Mouse (Mus musculus) forebrain, embryonic 10.5 days (tissue): Measurements from ENCODE around the gene Ten1. TPM values are rescaled to one million over a fixed set of nuclear protein-coding genes. Genes with fewer than 3 reads are reported as not detected.

Source experiments
- DNase-seq: peaks from one replicate; pipeline ENCODE4 v3.0.0-alpha.2; 2017; ENCODE audit warnings: low spot score; ENCODE audit errors: extremely low spot score
- H3K27ac ChIP-seq: fragments of 300-500 bp; sonication (generic); 2 replicates; pipeline ENCODE4 v1.5.1; 2016; ENCODE audit warnings: mild to moderate bottlenecking
- H3K27me3 ChIP-seq: fragments of 300-500 bp; sonication (generic); 2 replicates; pipeline ENCODE4 v1.6.1; 2016; ENCODE audit warnings: mild to moderate bottlenecking; ENCODE audit not compliant: poor library complexity, severe bottlenecking
- H3K36me3 ChIP-seq: fragments of 300-500 bp; sonication (generic); replicated peaks from 2 replicates; pipeline ENCODE4 v1.6.1; 2016; ENCODE audit warnings: mild to moderate bottlenecking, moderate library complexity
- H3K4me1 ChIP-seq: fragments of 300-500 bp; sonication (generic); 2 replicates; pipeline ENCODE4 v1.6.1; 2016
- H3K4me3 ChIP-seq: fragments of 300-500 bp; sonication (generic); 2 replicates; pipeline ENCODE4 v1.5.1; 2016; ENCODE audit warnings: mild to moderate bottlenecking, moderate library complexity
- H3K9me3 ChIP-seq: fragments of 300-500 bp; sonication (generic); 2 replicates; pipeline ENCODE4 v1.6.1; 2016; ENCODE audit warnings: mild to moderate bottlenecking, moderate library complexity
- WGBS: fragments of 180-500 bp; shearing (Covaris S2); methylation state at CpG from one replicate; pipeline ENCODE4 v1.1.7; 2016; 5-methylcytosine and 5-hydroxymethylcytosine counted together
- polyA plus RNA-seq: library from polyadenylated mRNA; unstranded; fragments of >200 nt; fragmentation: Nextera tagmentation; extraction: Ambion mirVana; gene quantifications from 2 replicates; pipeline ENCODE4 v1.2.1, GENCODE M21; 2016

The Ten1 gene
- polyA plus RNA-seq, 1 experiment from 2014 or later: 57.1 TPM

GRCm38 (mm10) chr11:116176010-116176409, 22.6 kb upstream of the Ten1 start:
- H3K9me3 ChIP-seq: no peaks in the 10 kb centered on the region
- no peak overlapping the region for H3K4me3 ChIP-seq
- H3K27ac ChIP-seq: no peak overlapping the region
- no peaks in the 10 kb centered on the region for H3K4me1 ChIP-seq
- no peaks in the 10 kb centered on the region for H3K27me3 ChIP-seq
- WGBS: 88% methylated on average over 7 of the region's 7 CpGs
- peaks cover 87% of the 10 kb centered on the region for H3K36me3 ChIP-seq
- DNase-seq: no peak

- Histone ChIP-seq H3K4me3 (no peak overlapping the region), H3K27ac (no peak overlapping the region), H3K36me3 (peaks cover 89% of the 10 kb centered on the region), H3K27me3 (no peaks in the 10 kb centered on the region), H3K9me3 (no peaks in the 10 kb centered on the region), H3K4me1 (no peaks in the 10 kb centered on the region)
- DNase-seq: no peak
- WGBS: 92% methylated on average over 20 of the region's 20 CpGs
Measured at GRCm38 (mm10) chr11:116178411-116179121, 20.1 kb upstream of the Ten1 start.

DNA sequence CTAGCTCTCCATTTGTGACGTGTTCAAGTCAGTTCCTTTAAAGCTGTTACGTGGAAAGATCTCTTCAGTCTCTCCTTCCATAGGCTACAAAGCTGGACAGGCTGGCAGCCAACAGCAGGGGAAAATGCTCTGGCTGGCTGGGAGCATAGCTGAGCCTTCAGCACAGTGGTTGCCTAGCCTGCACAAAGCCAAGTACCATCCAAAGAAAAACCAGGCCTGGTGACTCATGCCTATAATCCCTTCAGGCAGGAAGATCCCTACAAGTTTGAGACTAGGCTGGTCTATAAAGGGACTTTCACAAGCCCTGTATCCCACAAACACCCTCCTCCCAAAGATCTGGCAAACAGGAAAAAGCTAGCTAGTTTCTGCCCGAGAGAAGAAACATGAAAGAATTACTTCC, 12.8 kb upstream of the Ten1 start:
- Histone ChIP-seq H3K4me1 (peaks cover 7% of the 10 kb centered on the region), H3K27me3 (no peaks in the 10 kb centered on the region), H3K36me3 (peaks cover 50% of the 10 kb centered on the region), H3K27ac (no peak overlapping the region), H3K4me3 (no peak overlapping the region), H3K9me3 (no peaks in the 10 kb centered on the region)
- 86% methylated on average over 3 of the region's 3 CpGs for WGBS
- DNase-seq: no peak

DNA sequence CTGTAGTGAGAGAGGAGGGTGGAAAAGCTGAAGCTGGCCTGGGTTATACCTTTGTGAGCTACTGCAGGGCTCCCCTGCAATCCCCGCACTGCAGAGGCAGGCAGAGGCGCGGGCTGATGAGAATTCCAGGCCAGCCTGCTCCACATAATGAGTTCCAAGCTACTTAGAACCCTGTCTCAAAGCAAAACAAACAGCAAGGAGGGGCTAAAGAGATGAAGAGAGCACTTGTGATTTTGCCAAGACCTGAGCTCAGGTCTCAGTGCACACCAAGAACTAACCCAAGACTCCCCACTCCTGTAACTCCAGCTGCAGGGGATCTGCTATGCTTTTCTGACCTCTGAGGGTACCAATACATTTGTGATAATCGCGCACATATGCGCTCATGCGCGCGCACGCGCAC, 12.3 kb upstream of the Ten1 start:
- H3K4me1 ChIP-seq: peaks cover 7% of the 10 kb centered on the region
- no peak overlapping the region for H3K27ac ChIP-seq
- WGBS: 86% methylated on average over 11 of the region's 11 CpGs
- DNase-seq: no peak
- no peak overlapping the region for H3K4me3 ChIP-seq
- no peaks in the 10 kb centered on the region for H3K9me3 ChIP-seq
- peaks cover 51% of the 10 kb centered on the region for H3K36me3 ChIP-seq
- no peaks in the 10 kb centered on the region for H3K27me3 ChIP-seq

- Histone ChIP-seq H3K27me3 (no peaks in the 10 kb centered on the region), H3K27ac (no peak overlapping the region), H3K9me3 (no peaks in the 10 kb centered on the region), H3K4me3 (no peak overlapping the region), H3K36me3 (peaks cover 42% of the 10 kb centered on the region), H3K4me1 (peaks cover 7% of the 10 kb centered on the region)
- DNase-seq: no peak
- 63% methylated on average over 11 of the region's 11 CpGs for WGBS
Measured at GRCm38 (mm10) chr11:116187226-116187930, 11.3 kb upstream of the Ten1 start.

- Histone ChIP-seq H3K27me3 (no peaks in the 10 kb centered on the region), H3K27ac (no peak overlapping the region), H3K4me3 (no peak overlapping the region), H3K4me1 (peaks cover 13% of the 10 kb centered on the region), H3K9me3 (no peaks in the 10 kb centered on the region), H3K36me3 (peaks cover 18% of the 10 kb centered on the region)
- no peak for DNase-seq
- 94% methylated on average over 8 of the region's 8 CpGs for WGBS
Measured at GRCm38 (mm10) chr11:116194619-116195018, 4.0 kb upstream of the Ten1 start.

DNA sequence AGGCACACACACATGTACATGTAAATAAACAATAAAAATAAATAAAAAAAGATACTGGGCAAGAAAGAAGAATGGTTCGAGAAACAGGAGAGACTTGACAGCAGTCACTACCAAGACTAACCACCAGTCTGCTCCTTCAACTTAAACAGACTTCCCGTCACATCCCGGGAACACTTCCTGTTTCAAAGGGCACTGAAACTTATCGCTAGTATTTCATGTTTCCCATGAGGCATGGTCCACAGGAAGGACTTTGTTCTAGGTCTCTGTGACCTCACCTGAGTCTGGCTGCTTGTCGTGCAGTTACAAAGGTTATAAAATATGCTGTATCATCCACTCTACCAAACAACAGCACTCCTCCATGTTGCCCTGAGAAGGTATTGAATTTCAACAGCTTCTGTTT, 3.4 kb upstream of the Ten1 start:
- H3K27ac ChIP-seq: no peak overlapping the region
- H3K9me3 ChIP-seq: no peaks in the 10 kb centered on the region
- 80% methylated on average over 5 of the region's 5 CpGs for WGBS
- no peak for DNase-seq
- H3K27me3 ChIP-seq: no peaks in the 10 kb centered on the region
- H3K36me3 ChIP-seq: peaks cover 16% of the 10 kb centered on the region
- H3K4me3 ChIP-seq: no peak overlapping the region
- H3K4me1 ChIP-seq: peaks cover 15% of the 10 kb centered on the region

DNA sequence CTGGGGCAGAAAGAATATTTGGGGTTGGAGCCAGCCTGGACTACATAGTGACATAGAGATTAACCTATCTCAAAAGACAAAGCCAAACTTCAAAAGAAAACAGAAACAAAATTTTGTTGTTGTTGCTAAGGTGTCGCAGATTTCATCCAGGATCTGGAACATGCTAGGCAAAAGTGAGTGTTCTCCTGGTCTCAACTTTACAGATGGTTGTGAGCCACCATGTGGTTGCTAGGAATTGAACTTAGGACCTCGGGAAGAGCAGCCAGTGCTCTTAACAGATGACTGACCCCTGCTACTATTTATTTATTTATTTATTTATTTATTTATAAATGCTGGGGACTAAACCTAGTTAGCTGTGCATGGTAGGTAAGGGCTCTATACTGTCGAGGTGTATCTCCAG, 2.3 kb upstream of the Ten1 start:
- H3K9me3 ChIP-seq: no peaks in the 10 kb centered on the region
- no peak for DNase-seq
- peaks cover 15% of the 10 kb centered on the region for H3K4me1 ChIP-seq
- H3K27me3 ChIP-seq: no peaks in the 10 kb centered on the region
- WGBS: 88% methylated on average over 3 of the region's 3 CpGs
- no peak overlapping the region for H3K27ac ChIP-seq
- H3K36me3 ChIP-seq: peaks cover 8% of the 10 kb centered on the region
- H3K4me3 ChIP-seq: no peak overlapping the region

DNA sequence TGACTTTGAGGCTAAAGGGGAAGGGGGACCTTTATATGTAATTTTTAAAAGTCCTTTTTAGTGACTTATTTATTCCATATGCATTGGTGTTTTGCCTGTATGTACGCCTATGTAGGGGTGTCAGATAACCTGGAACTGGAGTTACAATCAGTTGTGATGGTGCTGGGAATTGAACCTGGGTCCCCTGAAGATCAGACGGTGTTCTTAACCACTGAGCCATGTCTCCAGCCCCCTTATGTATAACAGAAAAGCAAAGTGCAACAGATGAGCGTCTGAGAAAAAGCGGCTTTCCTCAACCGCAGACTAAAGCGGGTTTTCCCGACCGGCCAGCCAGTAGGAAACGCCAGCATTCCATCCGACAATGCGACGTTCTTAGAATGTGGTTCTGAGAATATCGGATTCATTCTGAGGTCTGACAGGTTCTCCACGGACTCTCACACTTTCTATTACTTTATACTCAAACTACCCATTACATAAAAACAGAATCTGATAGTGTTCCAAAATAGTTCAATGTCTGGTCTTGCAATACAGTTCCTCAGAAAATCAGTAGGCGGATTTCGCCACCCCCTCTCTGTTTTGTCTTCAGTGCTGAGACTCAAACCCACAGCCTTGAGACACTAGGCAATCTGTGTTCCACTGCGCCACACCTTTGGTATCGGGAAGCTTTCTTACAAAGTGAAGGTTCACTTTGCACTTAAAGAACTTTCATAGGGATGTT, 1.6 kb upstream of the Ten1 start:
- Histone ChIP-seq H3K9me3 (no peaks in the 10 kb centered on the region), H3K4me3 (peak overlapping the region; percentile 76; the same call in 1 of the 2 replicates), H3K4me1 (peaks cover 15% of the 10 kb centered on the region), H3K27ac (no peak overlapping the region), H3K27me3 (no peaks in the 10 kb centered on the region), H3K36me3 (peaks cover 7% of the 10 kb centered on the region)
- no peak for DNase-seq
- WGBS: 95% methylated on average over 18 of the region's 18 CpGs

DNA sequence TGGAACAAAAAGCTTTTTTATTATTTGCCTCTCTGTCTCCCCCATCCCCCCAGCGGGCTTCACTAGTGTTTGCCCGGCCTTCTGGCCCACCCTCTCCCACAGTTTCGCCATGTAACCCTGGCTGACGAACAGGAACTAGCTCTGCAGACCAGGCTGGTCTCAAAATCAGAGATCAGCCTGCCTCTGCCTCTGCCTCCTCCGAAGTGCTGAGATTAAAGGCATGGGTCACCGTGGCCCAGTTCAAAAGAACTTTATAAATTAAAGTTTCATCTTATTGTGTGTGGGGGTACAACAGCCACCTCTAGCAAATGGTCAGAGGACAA, 1.1 kb upstream of the Ten1 start:
- peaks cover 15% of the 10 kb centered on the region for H3K4me1 ChIP-seq
- no peak overlapping the region for H3K27ac ChIP-seq
- H3K27me3 ChIP-seq: no peaks in the 10 kb centered on the region
- no peaks in the 10 kb centered on the region for H3K9me3 ChIP-seq
- peak overlapping the region; percentile 76 for H3K4me3 ChIP-seq
- 93% methylated on average over 6 of the region's 6 CpGs for WGBS
- peaks cover 7% of the 10 kb centered on the region for H3K36me3 ChIP-seq
- DNase-seq: no peak

DNA sequence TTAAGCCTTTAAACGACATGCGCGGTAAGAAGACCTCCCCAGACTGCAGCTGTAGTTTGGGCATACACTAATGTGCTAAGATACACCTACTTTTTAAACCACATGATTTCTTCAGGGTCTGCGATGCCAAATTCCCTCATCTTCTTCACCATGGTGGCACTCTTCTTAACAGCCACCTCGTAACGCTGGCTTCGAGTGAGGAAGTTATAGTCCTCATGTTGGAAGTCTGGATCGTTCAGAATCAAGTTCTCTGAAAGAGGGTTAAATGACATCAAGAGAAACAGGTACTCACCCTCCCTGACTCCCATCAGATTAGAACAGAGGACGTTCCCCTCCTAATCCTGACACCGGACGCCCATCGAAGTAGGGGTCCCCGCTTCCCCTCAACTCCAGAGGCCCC, 523 bp upstream of the Ten1 start:
- H3K36me3 ChIP-seq: peaks cover 7% of the 10 kb centered on the region
- H3K4me1 ChIP-seq: peaks cover 15% of the 10 kb centered on the region
- peak overlapping the region; percentile 76 for H3K4me3 ChIP-seq
- 32% methylated on average over 13 of the region's 13 CpGs for WGBS
- DNase-seq: no peak
- no peaks in the 10 kb centered on the region for H3K9me3 ChIP-seq
- no peaks in the 10 kb centered on the region for H3K27me3 ChIP-seq
- peak overlapping the region; percentile 97 for H3K27ac ChIP-seq

GRCm38 (mm10) chr11:116201151-116201550, 2.5 kb downstream of the Ten1 start:
- DNase-seq: no peak
- H3K9me3 ChIP-seq: no peaks in the 10 kb centered on the region
- H3K4me3 ChIP-seq: no peak overlapping the region
- peaks cover 15% of the 10 kb centered on the region for H3K4me1 ChIP-seq
- no peaks in the 10 kb centered on the region for H3K27me3 ChIP-seq
- WGBS: 92% methylated on average over 2 of the region's 2 CpGs
- H3K36me3 ChIP-seq: peaks cover 18% of the 10 kb centered on the region
- no peak overlapping the region for H3K27ac ChIP-seq

- no peak overlapping the region for H3K27ac ChIP-seq
- no peak for DNase-seq
- H3K4me1 ChIP-seq: peaks cover 8% of the 10 kb centered on the region
- peaks cover 25% of the 10 kb centered on the region for H3K36me3 ChIP-seq
- no peaks in the 10 kb centered on the region for H3K27me3 ChIP-seq
- H3K9me3 ChIP-seq: no peaks in the 10 kb centered on the region
- 94% methylated on average over 3 of the region's 3 CpGs for WGBS
- H3K4me3 ChIP-seq: no peak overlapping the region
Measured at GRCm38 (mm10) chr11:116203150-116203549, 4.5 kb downstream of the Ten1 start.
